Mouse (Mus musculus) intestine, postnatal 0 days (tissue): Measurements from ENCODE around the gene Sfxn5. TPM values are rescaled to one million over a fixed set of nuclear protein-coding genes. Genes with fewer than 3 reads are reported as not detected.
A peak's percentile ranks its signal among the peaks of the same experiment; 100 is the strongest.

ENCODE experiments used
- ATAC-seq: fragments of 200-750 bp; cut with Nextera tagmentation; 2 replicates; pipeline ENCODE4 v1.8.0; 2017; ENCODE audit warnings: mild to moderate bottlenecking, moderate TSS enrichment, moderate library complexity
- H3K27ac ChIP-seq: fragments of 300-500 bp; sonication (generic); 2 replicates; pipeline ENCODE4 v1.5.1; 2014; ENCODE audit warnings: mild to moderate bottlenecking, low read depth, low read length, moderate library complexity
- H3K27me3 ChIP-seq: fragments of 300-500 bp; sonication (generic); replicated peaks from 2 replicates; pipeline ENCODE4 v1.6.1; 2014; ENCODE audit warnings: low read length, mixed read lengths; ENCODE audit not compliant: control insufficient read depth, insufficient read depth
- H3K36me3 ChIP-seq: fragments of 300-500 bp; sonication (generic); 2 replicates; pipeline ENCODE4 v1.6.1; 2014; ENCODE audit warnings: mild to moderate bottlenecking, moderate library complexity; ENCODE audit not compliant: control insufficient read depth, insufficient read depth
- H3K4me1 ChIP-seq: fragments of 300-500 bp; sonication (generic); replicated peaks from 2 replicates; pipeline ENCODE4 v1.6.1; 2014; ENCODE audit warnings: antibody characterized with exemption, low read length, mixed read lengths; ENCODE audit not compliant: control insufficient read depth, insufficient read depth
- H3K4me2 ChIP-seq: fragments of 300-500 bp; sonication (generic); replicated peaks from 2 replicates; pipeline ENCODE4 v1.6.1; 2014; ENCODE audit warnings: low read depth, mild to moderate bottlenecking, moderate library complexity
- H3K4me3 ChIP-seq: fragments of 300-500 bp; sonication (generic); 2 replicates; pipeline ENCODE4 v1.5.1; 2014; ENCODE audit warnings: low read depth, low read length
- H3K9ac ChIP-seq: fragments of 300-500 bp; sonication (generic); 2 replicates; pipeline ENCODE4 v1.6.1; 2014; ENCODE audit warnings: mild to moderate bottlenecking, low read depth, low read length
- H3K9me3 ChIP-seq: fragments of 300-500 bp; sonication (generic); 2 replicates; pipeline ENCODE4 v1.6.1; 2016; ENCODE audit warnings: mixed run types; ENCODE audit not compliant: control insufficient read depth
- CTCF ChIP-seq: sonication (generic); IDR thresholded peaks from 2 replicates; pipeline ENCODE4 v1.5.1; 2016; ENCODE audit warnings: low read depth, mild to moderate bottlenecking, control low read depth, antibody characterized with exemption, moderate library complexity
- WGBS: fragments of 180-500 bp; shearing (Covaris S2); extraction: QIAGEN DNeasy Blood & Tissue Kit; methylation state at CpG from one replicate; pipeline ENCODE4 v1.1.7; 2014; 5-methylcytosine and 5-hydroxymethylcytosine counted together
- polyA plus RNA-seq: library from polyadenylated mRNA; unstranded; fragments of >200 nt; fragmentation: Nextera tagmentation; extraction: Ambion mirVana; gene quantifications from 2 replicates; pipeline ENCODE4 v1.2.1, GENCODE M21; 2015

Gene Sfxn5
- polyA plus RNA-seq, 1 experiment from 2014 or later = 3.4 TPM

- H3K27me3 ChIP-seq = no peaks in the 10 kb centered on the region
- TF ChIP-seq CTCF = peak; percentile 92
- H3K36me3 ChIP-seq = no peaks in the 10 kb centered on the region
- no peak overlapping the region for H3K9ac ChIP-seq
- no peak overlapping the region for H3K4me3 ChIP-seq
- no peaks in the 10 kb centered on the region for H3K9me3 ChIP-seq
- whole genome bisulfite sequencing = 10% methylated on average over 4 of the region's 4 CpGs
- no peaks in the 10 kb centered on the region for H3K4me1 ChIP-seq
- no peak overlapping the region for H3K27ac ChIP-seq
- ATAC-seq = peak; percentile 68; the same call in 1 of the 2 replicates
- peak overlapping the region; percentile 57 for H3K4me2 ChIP-seq
Measured at GRCm38 (mm10) chr6:85239044-85239489, 94.2 kb downstream of the Sfxn5 start.

- H3K36me3 ChIP-seq = no peaks in the 10 kb centered on the region
- TF ChIP-seq CTCF = no peak
- no peak for ATAC-seq
- H3K4me3 ChIP-seq = no peak overlapping the region
- H3K9me3 ChIP-seq = no peaks in the 10 kb centered on the region
- no peak overlapping the region for H3K27ac ChIP-seq
- no peaks in the 10 kb centered on the region for H3K27me3 ChIP-seq
- WGBS = 64% methylated on average over 10 of the region's 10 CpGs
- no peak overlapping the region for H3K9ac ChIP-seq
- no peak overlapping the region for H3K4me2 ChIP-seq
- H3K4me1 ChIP-seq = no peaks in the 10 kb centered on the region
Measured at GRCm38 (mm10) chr6:85237595-85238337, 95.5 kb downstream of the Sfxn5 start.

- no peak overlapping the region for H3K27ac ChIP-seq
- peak; percentile 65 for TF ChIP-seq CTCF
- ATAC-seq = no peak
- no peaks in the 10 kb centered on the region for H3K36me3 ChIP-seq
- no peak overlapping the region for H3K4me2 ChIP-seq
- no peak overlapping the region for H3K4me3 ChIP-seq
- H3K27me3 ChIP-seq = no peaks in the 10 kb centered on the region
- WGBS = 51% methylated on average over 5 of the region's 5 CpGs
- no peak overlapping the region for H3K9ac ChIP-seq
- no peaks in the 10 kb centered on the region for H3K9me3 ChIP-seq
- no peaks in the 10 kb centered on the region for H3K4me1 ChIP-seq
Measured at GRCm38 (mm10) chr6:85237001-85237400, 96.2 kb downstream of the Sfxn5 start.

- no peaks in the 10 kb centered on the region for H3K9me3 ChIP-seq
- WGBS = 54% methylated on average over 5 of the region's 5 CpGs
- no peaks in the 10 kb centered on the region for H3K36me3 ChIP-seq
- no peak overlapping the region for H3K4me3 ChIP-seq
- no peak for ATAC-seq
- H3K27me3 ChIP-seq = no peaks in the 10 kb centered on the region
- 0 out of 2 replicates have a peak, but pooled peaks cover 3% of the 10 kb centered on the region for H3K4me1 ChIP-seq
- no peak overlapping the region for H3K27ac ChIP-seq
- no peak for TF ChIP-seq CTCF
- no peak overlapping the region for H3K9ac ChIP-seq
- H3K4me2 ChIP-seq = no peak overlapping the region
Measured at GRCm38 (mm10) chr6:85234796-85235195, 98.4 kb downstream of the Sfxn5 start.

- Histone ChIP-seq H3K36me3 (no peaks in the 10 kb centered on the region), H3K27me3 (no peaks in the 10 kb centered on the region), H3K9me3 (no peaks in the 10 kb centered on the region), H3K27ac (no peak overlapping the region), H3K4me1 (0 out of 2 replicates have a peak, but pooled peaks cover 3% of the 10 kb centered on the region), H3K9ac (no peak overlapping the region), H3K4me3 (no peak overlapping the region), H3K4me2 (no peak overlapping the region)
- ATAC-seq = no peak
- WGBS = 16% methylated on average over 7 of the region's 7 CpGs
- 0 out of 2 replicates have a peak, but pooled peaks have one; percentile 3 for TF ChIP-seq CTCF
Measured at GRCm38 (mm10) chr6:85232836-85233623, 100.2 kb downstream of the Sfxn5 start.

- Histone ChIP-seq H3K9ac (no peak overlapping the region), H3K4me3 (no peak overlapping the region), H3K36me3 (no peaks in the 10 kb centered on the region), H3K27me3 (no peaks in the 10 kb centered on the region), H3K4me1 (0 out of 2 replicates have a peak, but pooled peaks cover 3% of the 10 kb centered on the region), H3K4me2 (no peak overlapping the region), H3K27ac (no peak overlapping the region), H3K9me3 (no peaks in the 10 kb centered on the region)
- TF ChIP-seq CTCF = no peak
- ATAC-seq = no peak
- 75% methylated on average over 4 of the region's 4 CpGs for WGBS
Measured at GRCm38 (mm10) chr6:85232045-85232444, 101.2 kb downstream of the Sfxn5 start.
